Mouse (Mus musculus): ENCODE data around the gene Erg. TPM values are rescaled to one million over a fixed set of nuclear protein-coding genes. Genes with fewer than 3 reads are reported as not detected.

Erg gene
- polyA plus RNA-seq, 1 experiment: 8.8 TPM

DNA sequence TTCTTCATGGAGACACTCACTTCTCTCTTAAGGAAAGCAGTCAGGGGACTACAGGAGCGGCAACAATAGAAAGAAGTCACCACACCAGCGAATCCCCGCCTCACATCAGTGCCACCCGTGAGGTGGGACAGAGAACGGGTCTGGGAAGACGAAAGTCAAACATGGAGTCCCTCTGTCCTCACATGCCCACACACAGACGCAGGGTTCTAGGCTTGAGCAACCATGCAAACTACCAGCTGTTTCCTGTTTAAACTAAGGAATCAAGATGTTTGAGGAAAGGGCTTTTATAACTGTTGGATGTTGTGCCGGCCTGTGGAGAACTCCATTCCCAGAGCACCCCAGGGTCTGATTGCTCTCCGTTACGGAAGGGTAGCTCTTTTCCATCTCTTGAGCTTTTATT, 158.9 kb downstream of the Erg start:
- H3K27ac ChIP-seq (replicated peaks; ENCODE audit: low read depth, low read length): no peak overlapping the region
- H3K4me1 ChIP-seq (ENCODE audit: control insufficient read depth, insufficient read depth, insufficient read length, low read length): peaks cover 58% of the 10 kb centered on the region
- no peak overlapping the region for H3K4me3 ChIP-seq (ENCODE audit: insufficient read depth, low read depth, low read length)

DNA sequence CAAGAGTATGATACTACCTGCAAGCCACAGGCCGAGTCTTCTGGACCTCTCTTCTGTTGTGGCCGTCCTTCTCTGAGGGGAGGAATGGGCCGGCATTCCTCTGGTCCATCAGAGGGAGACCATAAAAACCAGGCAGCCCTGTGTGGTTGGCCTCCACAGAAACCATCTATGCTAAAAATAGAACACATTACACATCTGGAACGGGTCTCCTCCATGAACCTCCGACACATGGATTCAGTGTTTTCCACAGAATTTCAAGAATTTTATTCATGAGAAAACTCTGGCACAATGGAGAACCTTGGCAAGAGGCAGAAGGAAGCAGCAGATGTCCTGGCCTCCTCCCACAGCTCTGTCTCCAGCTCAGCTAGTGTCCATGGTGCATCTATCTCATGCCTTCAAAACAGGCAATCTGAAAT, 163.7 kb downstream of the Erg start:
- Histone ChIP-seq H3K4me1 (ENCODE audit: control insufficient read depth, insufficient read depth, insufficient read length, low read length) (peaks cover 54% of the 10 kb centered on the region), H3K4me3 (ENCODE audit: insufficient read depth, low read depth, low read length) (no peak overlapping the region), H3K27ac (replicated peaks; ENCODE audit: low read depth, low read length) (no peak overlapping the region; the same call in 1 of the 2 replicates)

DNA sequence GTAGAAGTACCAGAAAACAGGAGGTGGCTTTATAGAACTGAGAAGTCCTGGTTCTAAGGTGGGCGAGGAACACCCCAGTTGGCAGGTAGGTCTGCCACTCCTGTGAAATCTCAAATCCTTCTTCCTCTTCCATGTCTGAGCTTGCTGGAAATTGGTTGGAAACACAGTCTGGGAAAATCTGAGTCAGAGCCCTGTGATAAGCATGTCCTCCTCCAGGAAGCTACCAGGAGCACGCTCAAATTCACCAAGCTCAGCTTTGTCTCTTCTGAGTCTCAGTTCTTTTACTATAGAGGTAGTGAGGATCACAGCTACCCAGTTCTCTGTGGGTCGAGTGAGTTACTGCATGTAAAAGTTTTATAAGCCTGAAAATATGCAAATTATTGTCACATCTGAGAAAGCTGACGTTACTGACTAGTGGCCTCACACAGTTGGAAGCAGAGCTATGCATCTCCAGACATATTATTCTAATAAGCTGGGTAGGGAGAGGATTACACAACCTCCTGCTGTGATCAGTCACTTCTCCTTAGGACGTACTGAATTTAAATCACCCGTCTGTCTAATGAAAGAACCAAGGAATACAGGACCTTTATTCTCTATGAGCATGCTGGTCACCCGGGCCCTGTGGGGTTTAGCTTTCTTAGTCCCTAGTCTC, 165.0 kb downstream of the Erg start:
- Histone ChIP-seq H3K4me3 (ENCODE audit: insufficient read depth, low read depth, low read length) (no peak overlapping the region), H3K4me1 (ENCODE audit: control insufficient read depth, insufficient read depth, insufficient read length, low read length) (peaks cover 43% of the 10 kb centered on the region), H3K27ac (replicated peaks; ENCODE audit: low read depth, low read length) (no peak overlapping the region)

DNA sequence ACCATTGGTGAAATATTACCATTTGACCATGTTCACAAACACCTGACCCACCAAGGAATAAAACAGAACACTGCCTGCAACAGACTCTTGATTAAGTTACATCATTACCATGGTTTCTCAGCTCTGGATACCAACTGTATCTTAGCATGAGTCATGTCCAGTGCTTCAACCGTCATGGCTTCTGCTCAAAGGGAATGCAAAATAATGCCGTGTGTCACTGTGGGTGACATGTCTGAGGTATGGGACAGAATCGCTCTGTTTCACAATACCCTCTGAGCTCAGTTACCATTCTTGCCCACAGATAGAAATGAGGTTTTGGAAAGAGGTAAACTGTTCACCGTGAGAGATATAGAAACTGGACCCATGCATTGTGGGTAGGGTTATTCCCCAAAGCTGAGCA, 170.5 kb downstream of the Erg start:
- Histone ChIP-seq H3K4me3 (ENCODE audit: insufficient read depth, low read depth, low read length) (no peak overlapping the region), H3K27ac (replicated peaks; ENCODE audit: low read depth, low read length) (no peak overlapping the region), H3K4me1 (ENCODE audit: control insufficient read depth, insufficient read depth, insufficient read length, low read length) (peaks cover 24% of the 10 kb centered on the region)

DNA sequence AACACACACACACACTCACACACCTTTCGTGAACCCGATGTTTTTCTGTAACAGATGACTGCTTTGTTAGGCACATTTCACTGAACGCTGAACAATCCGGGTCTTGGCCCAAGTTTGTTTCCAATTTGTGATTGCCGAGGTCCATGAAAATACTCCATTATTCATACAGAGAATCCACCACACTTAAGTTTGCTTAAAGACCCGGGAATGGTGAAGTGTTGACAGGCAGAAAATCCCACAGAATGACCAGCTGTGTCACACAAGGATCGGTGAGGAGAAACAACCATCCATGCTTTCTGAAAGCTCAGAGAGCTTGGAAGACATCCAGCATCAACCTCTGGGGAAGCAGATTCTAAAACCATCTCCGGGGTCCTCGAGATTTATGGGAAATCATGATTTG, 171.0 kb downstream of the Erg start:
- Histone ChIP-seq H3K4me3 (ENCODE audit: insufficient read depth, low read depth, low read length) (no peak overlapping the region), H3K27ac (replicated peaks; ENCODE audit: low read depth, low read length) (no peak overlapping the region), H3K4me1 (ENCODE audit: control insufficient read depth, insufficient read depth, insufficient read length, low read length) (peaks cover 22% of the 10 kb centered on the region)

DNA sequence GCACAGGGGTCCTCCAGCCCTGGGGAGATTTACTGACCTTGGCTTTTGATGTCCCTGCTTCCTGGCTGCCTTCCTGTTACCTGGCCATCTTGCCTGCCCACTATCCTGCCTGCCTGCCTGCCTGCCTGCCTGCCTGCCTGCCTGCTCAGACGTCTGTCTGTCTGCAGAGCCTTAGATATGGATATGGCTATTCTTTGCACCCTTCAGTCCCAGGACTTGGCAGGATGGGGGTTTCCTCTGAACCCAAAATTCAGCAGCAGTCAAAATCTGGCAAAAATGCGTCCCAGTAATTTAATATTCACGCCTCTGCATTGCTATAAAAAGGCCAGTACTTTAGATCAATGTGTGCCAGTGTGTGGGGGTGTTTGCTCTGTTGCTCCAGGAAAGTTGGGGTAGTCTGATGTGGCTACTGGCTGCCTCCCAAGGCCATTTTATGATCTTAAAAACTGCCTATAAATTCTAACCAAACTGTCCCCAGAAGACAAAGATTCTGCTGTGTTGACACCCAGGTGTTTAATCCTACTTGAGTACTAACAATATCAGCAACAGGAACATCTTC, 172.9 kb downstream of the Erg start:
- no peak overlapping the region for H3K4me3 ChIP-seq (ENCODE audit: insufficient read depth, low read depth, low read length)
- H3K4me1 ChIP-seq (ENCODE audit: control insufficient read depth, insufficient read depth, insufficient read length, low read length): peaks cover 18% of the 10 kb centered on the region
- H3K27ac ChIP-seq (replicated peaks; ENCODE audit: low read depth, low read length): no peak overlapping the region

DNA sequence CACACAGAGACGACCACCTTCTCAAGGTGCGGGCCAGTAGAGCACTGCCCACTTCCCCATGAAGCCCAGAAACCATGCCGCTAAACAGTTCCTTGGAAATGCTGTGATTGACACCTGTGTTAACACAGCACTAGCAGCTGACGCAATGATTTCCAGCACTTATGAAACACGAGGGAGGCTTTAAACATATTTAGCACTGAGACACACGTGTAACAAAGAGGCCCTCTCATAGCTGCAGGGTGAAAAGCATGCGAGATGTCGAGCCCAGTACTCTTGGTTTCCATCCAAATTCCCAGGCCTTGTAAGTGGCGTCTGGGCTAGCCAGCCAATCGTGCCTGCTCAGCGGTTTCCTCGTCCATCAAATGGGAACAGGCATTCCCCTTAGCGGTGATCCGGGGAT, 178.3 kb downstream of the Erg start:
- H3K4me3 ChIP-seq (ENCODE audit: insufficient read depth, low read depth, low read length): no peak overlapping the region
- no peak overlapping the region for H3K27ac ChIP-seq (replicated peaks; ENCODE audit: low read depth, low read length)
- H3K4me1 ChIP-seq (ENCODE audit: control insufficient read depth, insufficient read depth, insufficient read length, low read length): peaks cover 19% of the 10 kb centered on the region

DNA sequence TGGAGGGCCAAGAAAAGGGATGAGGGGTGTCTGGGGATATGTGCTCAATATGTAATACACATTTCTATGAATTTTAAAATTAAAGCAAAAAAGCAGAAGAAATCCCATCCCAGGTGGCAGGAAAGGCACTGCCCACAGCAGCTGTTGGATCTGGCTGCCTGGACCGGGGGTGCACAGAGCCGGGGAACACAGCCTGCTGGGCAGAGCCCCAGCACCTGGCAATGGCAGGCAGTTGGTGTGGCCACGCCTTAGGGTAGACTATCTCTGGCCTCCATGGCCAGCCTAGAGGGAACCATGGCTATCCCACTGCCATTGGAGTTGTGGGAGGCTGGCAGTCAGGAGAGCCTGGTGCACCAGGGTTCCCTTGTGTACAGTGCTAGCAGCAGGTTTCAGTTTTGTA, 180.9 kb downstream of the Erg start:
- Histone ChIP-seq H3K27ac (replicated peaks; ENCODE audit: low read depth, low read length) (no peak overlapping the region), H3K4me1 (ENCODE audit: control insufficient read depth, insufficient read depth, insufficient read length, low read length) (peaks cover 22% of the 10 kb centered on the region), H3K4me3 (ENCODE audit: insufficient read depth, low read depth, low read length) (no peak overlapping the region)

DNA sequence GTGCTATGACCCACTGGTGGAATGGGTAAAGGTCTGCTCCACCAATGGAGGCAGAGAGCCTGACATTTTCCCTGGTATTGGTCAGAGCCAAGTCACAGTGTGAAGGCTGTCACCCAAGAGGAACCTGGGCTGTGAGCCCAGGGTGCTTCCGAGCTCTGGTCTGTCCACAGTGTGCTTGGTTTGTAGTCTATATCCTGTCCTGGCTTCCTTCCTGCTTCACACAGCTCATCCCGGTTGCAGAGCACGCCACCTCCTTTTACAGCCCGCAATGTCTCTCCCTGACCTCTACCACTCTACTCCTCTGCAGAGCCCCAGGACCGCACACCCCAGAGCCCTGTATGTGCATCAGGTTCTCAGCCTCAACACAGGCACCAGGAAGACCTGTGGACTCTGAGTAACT, 182.9 kb downstream of the Erg start:
- no peak overlapping the region for H3K27ac ChIP-seq (replicated peaks; ENCODE audit: low read depth, low read length)

DNA sequence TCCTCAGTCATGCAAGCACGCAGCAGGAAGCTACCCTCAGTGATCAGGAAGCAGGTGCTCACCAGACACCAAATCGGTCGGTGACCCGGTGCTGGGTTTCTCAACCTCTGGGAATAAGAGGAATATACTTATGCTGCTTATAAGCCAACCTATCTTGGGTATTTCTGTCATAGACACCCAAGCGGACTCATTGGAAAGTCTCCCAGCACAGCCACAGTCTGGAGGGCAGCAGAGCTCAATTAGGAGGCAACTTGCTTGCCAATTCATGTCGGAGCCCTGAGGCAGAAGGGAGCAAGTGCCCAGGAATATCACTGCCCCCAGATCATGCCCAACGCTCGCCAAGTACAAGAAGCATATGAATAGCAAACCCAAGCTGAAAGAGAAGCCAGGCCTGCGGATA, 184.5 kb downstream of the Erg start:
- Histone ChIP-seq H3K27ac (replicated peaks; ENCODE audit: low read depth, low read length) (no peak overlapping the region), H3K4me3 (ENCODE audit: insufficient read depth, low read depth, low read length) (no peak overlapping the region), H3K4me1 (ENCODE audit: control insufficient read depth, insufficient read depth, insufficient read length, low read length) (peaks cover 19% of the 10 kb centered on the region)

More for the DNA sequence above, 182.9 kb downstream of the Erg start:
- Histone ChIP-seq H3K4me1 (ENCODE audit: control insufficient read depth, insufficient read depth, insufficient read length, low read length) (peaks cover 22% of the 10 kb centered on the region), H3K4me3 (ENCODE audit: insufficient read depth, low read depth, low read length) (no peak overlapping the region)

DNA sequence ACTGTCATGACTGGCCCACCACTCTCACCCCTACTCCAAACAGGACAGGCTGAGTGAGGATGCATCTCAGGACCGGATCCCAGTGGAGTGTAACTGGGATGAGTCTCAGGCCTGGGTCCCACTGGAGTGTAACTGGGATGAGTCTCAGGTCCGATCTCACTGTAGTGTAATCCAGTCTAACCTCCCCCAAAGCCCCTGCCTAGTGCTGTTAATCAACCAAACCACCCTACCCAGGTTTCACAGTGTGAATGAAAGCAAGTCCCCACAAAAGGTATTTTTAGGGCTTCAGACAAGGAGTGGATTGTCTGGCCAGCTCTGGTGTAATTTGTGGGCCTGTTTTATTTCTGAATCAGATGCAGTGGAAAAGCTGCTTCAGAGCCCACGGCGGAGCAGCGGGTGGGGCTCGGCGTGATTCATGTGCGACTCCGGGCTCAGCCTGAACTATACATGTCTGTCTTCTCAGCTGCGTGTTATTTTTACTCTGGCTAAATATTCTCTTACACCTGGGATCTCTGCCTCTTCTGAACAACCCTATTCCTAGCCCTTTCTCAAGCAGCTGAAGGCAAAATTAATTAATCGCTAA, 187.5 kb downstream of the Erg start:
- Histone ChIP-seq H3K27ac (replicated peaks; ENCODE audit: low read depth, low read length) (no peak overlapping the region), H3K4me3 (ENCODE audit: insufficient read depth, low read depth, low read length) (no peak overlapping the region), H3K4me1 (ENCODE audit: control insufficient read depth, insufficient read depth, insufficient read length, low read length) (peaks cover 13% of the 10 kb centered on the region)

DNA sequence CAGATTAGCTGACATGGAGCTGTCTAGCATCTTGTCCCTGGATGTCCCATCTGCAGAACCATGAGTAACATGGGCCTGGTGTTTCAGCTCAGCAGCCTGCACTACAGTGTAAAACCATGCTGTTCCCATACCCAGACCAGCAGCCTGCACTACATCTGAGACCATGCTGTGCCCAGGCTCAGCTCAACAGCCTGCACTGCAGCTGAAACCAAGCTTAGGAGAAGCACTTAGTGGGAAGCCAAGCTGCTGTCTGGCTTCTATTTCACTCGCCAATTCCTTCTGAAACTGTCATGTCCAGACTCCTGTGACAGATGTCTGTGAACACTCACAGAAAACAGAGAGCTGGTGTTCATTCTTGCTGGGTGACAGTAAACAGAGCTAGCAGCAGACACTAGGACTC, 195.6 kb downstream of the Erg start:
- no peaks in the 10 kb centered on the region for H3K4me1 ChIP-seq (ENCODE audit: control insufficient read depth, insufficient read depth, insufficient read length, low read length)
- no peak overlapping the region for H3K4me3 ChIP-seq (ENCODE audit: insufficient read depth, low read depth, low read length)
- no peak overlapping the region for H3K27ac ChIP-seq (replicated peaks; ENCODE audit: low read depth, low read length)

DNA sequence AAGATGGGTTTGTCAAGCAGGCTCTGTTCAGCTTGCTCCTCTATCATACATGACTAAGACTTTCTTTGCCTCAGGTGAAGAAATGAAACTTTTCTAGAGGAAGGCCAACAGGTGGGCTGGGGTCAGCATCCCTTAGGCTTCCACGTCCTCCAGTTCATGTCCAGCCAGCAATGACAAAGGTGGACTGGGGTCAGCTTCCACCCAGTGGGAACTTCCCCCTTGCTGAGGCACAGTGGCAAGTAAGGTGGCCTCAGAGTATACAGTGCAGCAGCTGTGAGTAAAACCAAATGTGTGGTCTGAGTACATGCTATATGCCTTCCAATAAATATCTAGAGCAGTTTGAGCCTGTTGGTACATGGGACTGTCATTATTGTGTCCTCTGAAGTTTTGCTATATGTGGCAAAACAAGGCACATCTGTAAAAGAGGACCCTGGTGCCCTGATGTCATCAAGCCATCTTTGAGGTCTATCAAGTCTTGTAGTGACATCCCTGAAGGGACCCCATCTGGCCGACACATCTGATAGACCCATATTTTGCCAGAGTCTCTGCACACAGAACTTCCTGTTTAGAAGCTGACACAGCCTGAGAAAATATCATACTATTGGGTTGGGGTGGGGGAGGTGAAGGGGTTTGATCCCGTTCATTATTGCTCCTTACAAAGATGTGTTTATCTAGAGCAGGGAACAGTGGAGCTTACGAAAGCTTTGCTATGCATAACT, 197.4 kb downstream of the Erg start:
- Histone ChIP-seq H3K27ac (replicated peaks; ENCODE audit: low read depth, low read length) (no peak overlapping the region), H3K4me3 (ENCODE audit: insufficient read depth, low read depth, low read length) (no peak overlapping the region), H3K4me1 (ENCODE audit: control insufficient read depth, insufficient read depth, insufficient read length, low read length) (no peaks in the 10 kb centered on the region)

DNA sequence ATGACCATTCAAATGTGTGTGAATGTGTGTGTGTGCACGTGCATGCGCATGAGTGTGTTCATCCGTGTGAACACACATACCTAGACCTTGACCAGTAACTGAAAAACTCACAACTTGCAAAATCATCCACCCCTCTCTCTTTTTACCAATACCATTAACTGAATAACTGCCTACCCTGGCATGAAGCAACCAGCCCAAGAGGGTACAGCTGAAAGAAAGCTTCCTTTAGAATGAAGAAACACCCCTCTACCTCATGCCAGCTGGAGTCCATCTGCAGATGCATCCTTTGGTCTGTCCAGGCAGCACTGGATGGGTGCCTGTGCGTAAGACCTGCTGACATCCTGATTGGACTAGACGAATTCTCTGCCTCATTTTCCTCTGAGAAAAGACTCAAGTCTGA, 198.1 kb downstream of the Erg start:
- no peak overlapping the region for H3K27ac ChIP-seq (replicated peaks; ENCODE audit: low read depth, low read length)
- no peaks in the 10 kb centered on the region for H3K4me1 ChIP-seq (ENCODE audit: control insufficient read depth, insufficient read depth, insufficient read length, low read length)
- H3K4me3 ChIP-seq (ENCODE audit: insufficient read depth, low read depth, low read length): no peak overlapping the region

DNA sequence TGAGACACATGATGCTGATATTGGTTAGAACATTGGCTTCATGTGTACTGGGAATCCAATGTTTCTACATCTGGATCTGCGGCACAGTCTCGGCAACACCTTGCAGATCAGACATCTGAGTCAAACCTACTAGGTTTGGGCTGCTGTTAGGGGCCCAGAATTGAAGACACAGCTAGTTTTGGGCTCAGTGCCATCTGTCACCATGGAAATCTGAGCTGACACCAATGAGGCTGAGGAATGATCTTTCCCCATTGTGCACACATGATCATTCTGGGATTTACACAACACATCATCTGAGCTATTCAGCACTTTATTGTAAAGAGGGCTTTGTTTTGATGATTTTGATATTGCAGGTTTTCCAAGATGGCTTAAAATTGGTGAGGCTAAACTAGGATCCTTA, 199.4 kb downstream of the Erg start:
- Histone ChIP-seq H3K4me3 (ENCODE audit: insufficient read depth, low read depth, low read length) (no peak overlapping the region), H3K4me1 (ENCODE audit: control insufficient read depth, insufficient read depth, insufficient read length, low read length) (no peaks in the 10 kb centered on the region), H3K27ac (replicated peaks; ENCODE audit: low read depth, low read length) (no peak overlapping the region)
